Mouse (Mus musculus) kidney, embryonic 15.5 days (tissue): ENCODE results near the gene S1pr2. TPM values are rescaled to one million over a fixed set of nuclear protein-coding genes. Genes with fewer than 3 reads are reported as not detected.

ENCODE experiments used
- ATAC-seq: fragments of 200-750 bp; cut with Nextera tagmentation; replicated peaks from 2 replicates; pipeline ENCODE4 v1.8.0; 2017; ENCODE audit warnings: moderate TSS enrichment; ENCODE audit not compliant: low FRiP score
- H3K27ac ChIP-seq: fragments of 300-500 bp; sonication (generic); 2 replicates; pipeline ENCODE4 v1.5.1; 2015; ENCODE audit warnings: mild to moderate bottlenecking, inconsistent platforms
- H3K27me3 ChIP-seq: fragments of 300-500 bp; sonication (generic); 2 replicates; pipeline ENCODE4 v1.6.1; 2015; ENCODE audit warnings: inconsistent platforms
- H3K36me3 ChIP-seq: fragments of 300-500 bp; sonication (generic); 2 replicates; pipeline ENCODE4 v1.6.1; 2015; ENCODE audit warnings: inconsistent platforms
- H3K4me1 ChIP-seq: fragments of 300-500 bp; sonication (generic); 2 replicates; pipeline ENCODE4 v1.6.1; 2015; ENCODE audit warnings: inconsistent platforms
- H3K4me2 ChIP-seq: fragments of 300-500 bp; sonication (generic); 2 replicates; pipeline ENCODE4 v1.6.1; 2015; ENCODE audit warnings: moderate library complexity, mild to moderate bottlenecking, inconsistent platforms
- H3K4me3 ChIP-seq: fragments of 300-500 bp; sonication (generic); replicated peaks from 2 replicates; pipeline ENCODE4 v1.5.1; 2015; ENCODE audit warnings: mild to moderate bottlenecking, inconsistent platforms
- H3K9ac ChIP-seq: fragments of 300-500 bp; sonication (generic); 2 replicates; pipeline ENCODE4 v1.6.1; 2015; ENCODE audit warnings: mild to moderate bottlenecking, inconsistent platforms
- H3K9me3 ChIP-seq: fragments of 300-500 bp; sonication (generic); replicated peaks from 2 replicates; pipeline ENCODE4 v1.6.1; 2016; ENCODE audit warnings: inconsistent platforms
- WGBS: fragments of 180-500 bp; shearing (Covaris S2); methylation state at CpG from one replicate; pipeline ENCODE4 v1.1.7; 2015; ENCODE audit warnings: mixed read lengths; 5-methylcytosine and 5-hydroxymethylcytosine counted together
- polyA plus RNA-seq: library from polyadenylated mRNA; unstranded; fragments of >200 nt; fragmentation: Nextera tagmentation; extraction: Ambion mirVana; gene quantifications from 2 replicates; pipeline ENCODE4 v1.2.1, GENCODE M21; 2015

The S1pr2 gene
- polyA plus RNA-seq, 1 experiment from 2014 or later, result 32.7 TPM

DNA sequence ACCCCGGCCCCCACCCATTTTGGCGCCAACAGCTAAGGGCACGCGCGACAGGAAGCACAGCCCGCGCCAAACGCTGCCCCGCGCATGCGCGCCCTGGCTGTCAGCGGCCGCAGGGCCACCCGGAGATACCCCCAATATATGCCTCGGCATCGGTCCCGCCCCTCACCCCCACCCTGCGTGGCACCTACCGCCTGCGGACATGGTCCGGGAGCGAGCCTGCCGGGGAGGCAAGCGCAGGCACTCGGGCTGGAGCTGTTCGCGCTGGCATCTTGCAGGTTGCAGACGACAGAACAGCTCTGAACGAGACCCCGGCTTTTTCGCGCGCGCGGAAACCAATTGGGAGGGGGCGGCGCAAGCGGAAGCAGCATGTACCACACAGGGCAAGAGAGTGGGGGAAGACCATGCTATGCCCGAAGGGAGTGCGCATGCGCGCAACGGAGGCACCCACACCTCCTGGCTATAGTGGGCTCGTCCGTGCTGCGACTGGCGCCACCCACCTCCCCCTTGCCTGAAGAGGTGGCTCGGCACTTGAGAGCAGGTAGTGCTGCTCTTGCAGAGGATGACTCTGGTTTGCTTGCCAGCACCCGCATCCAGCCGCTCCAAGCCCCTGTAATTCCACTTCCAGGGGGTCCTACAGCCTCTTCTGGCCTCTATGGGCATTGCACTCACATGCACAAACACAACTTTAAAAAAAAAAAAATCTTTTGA, 23.9 kb downstream of the S1pr2 start:
- Histone ChIP-seq H3K4me2 (peak overlapping the region; percentile 83), H3K27me3 (no peaks in the 10 kb centered on the region), H3K27ac (peak overlapping the region; percentile 93), H3K4me3 (peak overlapping the region; percentile 75), H3K9me3 (no peaks in the 10 kb centered on the region), H3K36me3 (0 out of 2 replicates have a peak, but pooled peaks cover 7% of the 10 kb centered on the region), H3K9ac (peak overlapping the region; percentile 81), H3K4me1 (peaks cover 30% of the 10 kb centered on the region)
- peak; percentile 96 for ATAC-seq
- 0% methylated on average over 51 of the region's 51 CpGs for WGBS

DNA sequence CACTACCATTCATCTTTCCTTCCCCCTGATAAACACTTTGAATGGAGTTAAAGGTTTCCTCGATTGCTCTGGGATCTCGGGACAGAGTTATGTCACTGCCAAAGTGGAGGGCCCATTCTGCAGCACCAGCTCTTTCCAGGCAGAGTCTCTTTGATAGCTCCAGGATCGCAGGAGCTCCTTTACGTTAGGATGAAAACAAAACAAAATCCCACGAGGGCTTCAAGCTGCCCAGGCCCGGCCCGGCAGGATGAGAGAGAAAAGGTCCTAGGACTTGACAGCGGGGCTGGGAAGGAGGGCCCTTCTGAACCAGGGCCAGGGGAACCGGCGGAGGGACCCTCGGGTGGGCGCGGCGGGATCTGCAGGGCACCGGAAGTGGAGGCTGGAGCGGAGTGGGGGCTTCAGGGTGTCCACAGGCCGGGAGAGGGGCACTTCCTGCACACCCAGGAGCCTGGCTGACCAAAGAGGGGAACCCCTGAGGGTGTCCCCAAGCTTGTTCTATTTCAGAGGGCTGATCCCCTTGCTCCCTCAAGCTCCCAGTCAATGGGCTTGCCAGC, 24.5 kb downstream of the S1pr2 start:
- WGBS, result under 1% methylated on average over 17 of the region's 17 CpGs
- peak; percentile 74 for ATAC-seq
- 0 out of 2 replicates have a peak, but pooled peaks cover 14% of the 10 kb centered on the region for H3K36me3 ChIP-seq

DNA sequence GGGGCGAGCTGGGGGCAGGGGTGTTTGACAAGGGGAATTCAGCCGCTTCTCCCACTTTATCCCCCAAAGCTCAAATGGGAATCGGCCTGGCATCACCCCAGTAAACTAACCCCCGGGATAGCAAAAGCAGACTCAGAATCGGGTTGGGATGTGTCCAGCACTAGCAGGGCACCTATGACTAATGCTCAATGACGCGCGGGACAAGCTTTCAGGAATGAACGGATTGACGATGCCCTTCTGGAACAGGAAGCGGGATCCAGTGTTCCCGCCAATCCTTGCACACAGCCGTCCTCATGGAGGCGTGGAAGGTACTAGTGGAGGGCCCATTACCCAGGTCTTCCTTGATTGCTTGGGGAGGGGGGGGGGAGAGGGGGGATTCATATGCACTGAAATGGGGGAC, 25.1 kb downstream of the S1pr2 start:
- no peak for ATAC-seq
- Histone ChIP-seq H3K4me1 (peaks cover 31% of the 10 kb centered on the region), H3K4me2 (peak overlapping the region; percentile 83), H3K9me3 (no peaks in the 10 kb centered on the region), H3K27ac (peak overlapping the region; percentile 93), H3K27me3 (no peaks in the 10 kb centered on the region), H3K4me3 (peak overlapping the region; percentile 75), H3K36me3 (peaks cover 17% of the 10 kb centered on the region), H3K9ac (peak overlapping the region; percentile 81)
- WGBS, result 3% methylated on average over 14 of the region's 14 CpGs

More for the DNA sequence above, 24.5 kb downstream of the S1pr2 start:
- no peaks in the 10 kb centered on the region for H3K9me3 ChIP-seq
- peak overlapping the region; percentile 75 for H3K4me3 ChIP-seq
- H3K9ac ChIP-seq, result peak overlapping the region; percentile 81
- peaks cover 30% of the 10 kb centered on the region for H3K4me1 ChIP-seq
- peak overlapping the region; percentile 93 for H3K27ac ChIP-seq
- peak overlapping the region; percentile 83 for H3K4me2 ChIP-seq
- no peaks in the 10 kb centered on the region for H3K27me3 ChIP-seq

DNA sequence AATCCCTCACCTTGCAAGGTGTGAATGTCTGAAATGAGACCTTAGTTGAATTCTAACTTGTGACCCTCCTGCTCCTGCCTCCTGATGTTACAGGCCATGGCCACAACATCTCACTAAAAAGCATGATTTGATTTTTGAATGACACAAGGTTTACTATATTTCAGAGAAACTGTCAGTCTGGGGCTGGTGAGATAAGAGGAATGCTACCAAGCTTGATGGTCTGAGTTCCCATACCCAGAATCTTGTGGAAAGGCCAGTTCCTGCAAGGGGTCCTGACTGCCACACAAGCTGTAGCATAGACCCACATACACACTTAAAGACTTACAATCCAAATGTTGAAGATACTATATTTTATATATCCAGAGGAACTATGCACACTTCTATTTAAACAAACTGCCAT, 26.2 kb downstream of the S1pr2 start:
- Histone ChIP-seq H3K9me3 (no peaks in the 10 kb centered on the region), H3K27ac (no peak overlapping the region), H3K27me3 (no peaks in the 10 kb centered on the region), H3K9ac (peak overlapping the region; percentile 81; the same call in 1 of the 2 replicates), H3K4me2 (peak overlapping the region; percentile 83), H3K4me1 (peaks cover 35% of the 10 kb centered on the region), H3K4me3 (peak overlapping the region; percentile 75), H3K36me3 (peaks cover 23% of the 10 kb centered on the region)
- no peak for ATAC-seq

DNA sequence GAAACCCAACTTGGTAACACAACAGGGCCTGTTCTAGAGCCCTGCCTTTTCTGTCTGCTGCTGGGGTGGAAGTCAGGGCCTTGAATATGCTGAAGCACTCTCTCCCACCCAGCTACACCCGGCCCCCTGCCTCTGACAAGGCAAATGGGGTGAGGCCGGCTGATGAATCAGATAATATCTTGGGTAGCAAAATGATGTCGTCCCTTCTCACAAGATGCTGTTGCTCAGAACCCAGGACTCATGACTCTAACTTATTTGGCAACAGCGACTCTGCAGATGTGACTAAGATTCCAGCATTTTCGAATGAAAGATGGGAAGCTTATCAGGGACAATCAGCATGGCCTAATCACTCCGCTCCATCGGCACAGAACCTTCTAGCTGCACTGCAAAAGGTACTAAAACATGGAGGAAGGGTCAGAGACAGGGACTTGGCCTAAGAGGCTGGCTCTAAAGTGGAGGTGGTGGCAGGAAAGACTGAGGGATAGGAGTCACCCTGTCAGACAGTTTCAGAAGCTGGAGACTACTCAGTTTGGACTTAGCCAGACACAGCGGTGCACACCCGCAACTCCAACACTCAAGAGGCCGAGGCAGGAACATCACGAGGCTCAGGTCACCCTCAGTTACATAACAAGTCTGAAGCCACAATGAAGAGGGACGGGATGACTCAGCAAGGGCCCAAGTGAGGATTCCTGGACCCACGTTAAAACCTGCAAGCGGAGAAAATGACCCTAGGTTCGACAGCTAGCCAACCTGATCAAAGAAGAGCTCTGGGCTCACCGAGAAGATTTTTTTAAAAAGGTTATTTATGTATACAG, 30.3 kb downstream of the S1pr2 start:
- H3K9ac ChIP-seq, result no peak overlapping the region
- H3K27ac ChIP-seq, result no peak overlapping the region
- no peak overlapping the region for H3K4me3 ChIP-seq
- 76% methylated on average over 16 of the region's 16 CpGs for WGBS
- H3K36me3 ChIP-seq, result peaks cover 42% of the 10 kb centered on the region
- no peaks in the 10 kb centered on the region for H3K27me3 ChIP-seq
- H3K9me3 ChIP-seq, result no peaks in the 10 kb centered on the region
- H3K4me2 ChIP-seq, result no peak overlapping the region
- H3K4me1 ChIP-seq, result peaks cover 47% of the 10 kb centered on the region
- no peak for ATAC-seq

DNA sequence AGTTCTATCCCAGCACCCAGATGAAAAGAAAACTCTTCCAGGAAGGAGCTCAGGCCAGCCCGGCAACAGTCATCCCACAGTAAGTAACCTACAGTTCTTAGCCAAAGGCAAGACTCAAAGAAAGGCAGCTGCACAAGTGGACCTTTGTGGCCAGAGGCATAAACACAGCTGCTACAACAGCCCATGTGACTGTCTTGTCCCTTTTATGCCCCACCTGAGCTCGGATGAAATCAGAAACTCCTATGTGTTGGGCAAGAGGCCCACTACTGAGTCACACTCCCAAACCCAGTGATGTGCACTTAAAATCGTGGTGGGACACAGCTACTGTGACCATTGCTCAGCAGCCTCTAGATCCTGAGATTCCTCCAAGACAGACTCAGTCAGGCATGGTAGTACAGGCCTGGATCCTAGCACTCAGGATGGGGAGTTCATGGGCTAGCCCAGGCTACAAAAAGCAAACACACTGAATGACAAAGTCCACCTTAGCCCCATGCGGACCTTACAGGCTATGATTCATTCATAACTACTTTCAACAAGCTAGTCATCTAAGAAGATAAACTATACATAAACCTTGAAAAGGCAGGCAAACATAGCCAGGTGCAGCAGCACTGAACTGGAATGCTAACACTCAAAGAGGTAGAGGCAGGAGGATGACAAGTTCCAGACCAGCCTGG, 31.7 kb downstream of the S1pr2 start:
- Histone ChIP-seq H3K4me1 (peaks cover 37% of the 10 kb centered on the region), H3K9ac (no peak overlapping the region), H3K4me2 (no peak overlapping the region), H3K27ac (no peak overlapping the region), H3K9me3 (no peaks in the 10 kb centered on the region), H3K36me3 (peaks cover 56% of the 10 kb centered on the region), H3K27me3 (no peaks in the 10 kb centered on the region), H3K4me3 (no peak overlapping the region)
- WGBS, result 64% methylated on average over 4 of the region's 4 CpGs
- no peak for ATAC-seq

DNA sequence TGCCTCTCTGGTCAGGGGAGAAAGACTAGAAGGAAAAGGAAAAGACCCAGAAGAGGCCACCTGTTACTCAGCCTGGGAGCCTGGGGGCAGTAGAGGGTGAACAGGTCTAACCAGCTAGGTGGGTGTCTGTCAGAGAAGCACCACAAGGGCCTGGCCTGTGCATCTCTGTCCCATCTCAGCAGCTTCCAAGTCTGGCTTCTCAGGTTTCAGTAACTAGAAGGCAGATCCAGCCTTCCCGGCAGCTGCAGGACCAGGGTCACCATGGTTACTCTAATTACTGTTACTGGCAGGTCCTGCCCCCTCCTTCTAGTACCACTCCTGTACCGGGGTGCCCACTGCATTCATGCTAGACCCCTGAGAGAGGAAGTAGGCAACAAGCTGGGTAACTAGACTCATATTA, 32.7 kb downstream of the S1pr2 start:
- Histone ChIP-seq H3K36me3 (peaks cover 62% of the 10 kb centered on the region), H3K27ac (peak overlapping the region; percentile 45), H3K27me3 (no peaks in the 10 kb centered on the region), H3K4me1 (peaks cover 30% of the 10 kb centered on the region), H3K4me2 (no peak overlapping the region), H3K4me3 (no peak overlapping the region), H3K9me3 (no peaks in the 10 kb centered on the region), H3K9ac (0 out of 2 replicates have a peak overlapping the region, but pooled peaks have one; percentile 6)
- WGBS, result 0% methylated on average over 2 of the region's 2 CpGs
- peak; percentile 77 for ATAC-seq

DNA sequence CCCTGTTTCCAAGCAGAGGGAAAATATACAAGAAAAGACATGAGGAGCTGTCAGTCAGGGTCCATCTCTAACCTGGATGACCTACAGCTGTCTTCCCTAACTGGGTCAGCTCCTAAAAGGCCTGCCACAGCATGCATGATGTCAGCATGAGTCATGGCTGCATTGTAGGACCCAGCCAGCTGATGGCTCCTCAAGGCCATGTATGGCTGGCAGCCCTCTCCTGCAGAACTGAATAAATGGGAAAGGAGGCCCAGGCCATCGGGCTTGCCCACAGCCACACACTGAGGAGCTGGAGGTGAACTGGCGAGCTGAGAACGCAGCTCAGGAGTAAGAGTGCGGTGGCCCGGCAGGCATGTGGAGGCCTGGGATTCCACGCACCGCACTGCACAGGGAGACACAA, 33.2 kb downstream of the S1pr2 start:
- Histone ChIP-seq H3K9ac (no peak overlapping the region), H3K27ac (peak overlapping the region; percentile 45)
- 87% methylated on average over 7 of the region's 7 CpGs for WGBS

DNA sequence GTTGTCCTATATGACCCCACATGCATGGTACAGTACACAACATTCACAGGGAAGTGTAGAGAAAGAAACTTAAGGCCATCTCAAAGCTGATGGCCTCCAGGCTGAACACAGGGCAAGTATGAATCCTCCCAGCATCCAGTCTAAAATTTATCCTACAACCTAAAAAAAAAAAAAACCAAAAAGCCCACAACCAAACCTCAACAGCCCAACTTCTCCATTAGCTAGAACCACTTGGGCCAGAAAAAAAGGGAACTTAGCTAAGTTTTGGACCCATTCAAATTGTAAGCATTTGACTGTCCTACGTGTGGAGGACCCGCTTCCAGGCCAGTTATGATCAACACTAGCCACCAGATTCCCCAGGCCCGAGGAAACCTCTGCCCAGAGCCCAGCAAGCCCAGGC, 53.3 kb downstream of the S1pr2 start:
- no peak overlapping the region for H3K4me3 ChIP-seq
- 89% methylated on average over 3 of the region's 3 CpGs for WGBS
- ATAC-seq, result no peak

More for the DNA sequence above, 33.2 kb downstream of the S1pr2 start:
- peaks cover 67% of the 10 kb centered on the region for H3K36me3 ChIP-seq
- no peak overlapping the region for H3K4me3 ChIP-seq
- H3K27me3 ChIP-seq, result no peaks in the 10 kb centered on the region
- no peak overlapping the region for H3K4me2 ChIP-seq
- H3K4me1 ChIP-seq, result peaks cover 28% of the 10 kb centered on the region
- peak; percentile 11; the same call in 1 of the 2 replicates for ATAC-seq
- H3K9me3 ChIP-seq, result no peaks in the 10 kb centered on the region

DNA sequence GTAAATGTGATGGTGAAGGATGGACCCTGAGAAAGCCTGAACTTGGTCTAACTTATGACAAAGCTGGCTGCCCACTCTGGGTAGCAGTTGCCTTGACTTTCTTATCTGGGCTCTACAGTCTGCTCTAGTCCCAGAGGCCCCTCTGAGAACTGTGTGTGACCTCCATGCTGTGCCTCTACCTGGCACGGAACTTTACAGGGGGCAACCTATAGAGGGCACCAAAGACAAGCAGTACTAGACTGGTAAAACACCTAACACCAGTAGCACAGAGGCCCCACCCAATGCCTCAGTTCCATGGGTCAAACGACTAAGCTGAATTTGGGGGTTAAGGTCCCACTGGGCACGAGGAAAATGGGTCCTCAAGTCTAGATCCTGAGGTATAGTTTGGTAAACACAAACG, 60.4 kb downstream of the S1pr2 start:
- H3K9ac ChIP-seq, result no peak overlapping the region
- H3K4me3 ChIP-seq, result no peak overlapping the region
- H3K27ac ChIP-seq, result no peak overlapping the region
- H3K4me1 ChIP-seq, result no peaks in the 10 kb centered on the region
- 80% methylated on average over 4 of the region's 4 CpGs for WGBS
- no peaks in the 10 kb centered on the region for H3K9me3 ChIP-seq
- H3K27me3 ChIP-seq, result no peaks in the 10 kb centered on the region
- H3K36me3 ChIP-seq, result peaks cover 100% of the 10 kb centered on the region
- H3K4me2 ChIP-seq, result no peak overlapping the region
- ATAC-seq, result no peak; the same call in 1 of the 2 replicates

More for the DNA sequence above, 53.3 kb downstream of the S1pr2 start:
- no peaks in the 10 kb centered on the region for H3K4me1 ChIP-seq
- H3K27ac ChIP-seq, result no peak overlapping the region
- peaks cover 100% of the 10 kb centered on the region for H3K36me3 ChIP-seq
- H3K9me3 ChIP-seq, result no peaks in the 10 kb centered on the region
- H3K9ac ChIP-seq, result no peak overlapping the region
- H3K27me3 ChIP-seq, result no peaks in the 10 kb centered on the region
- H3K4me2 ChIP-seq, result no peak overlapping the region
